Mouse (Mus musculus): ENCODE results near the gene Adora3. TPM values are rescaled to one million over a fixed set of nuclear protein-coding genes. Genes with fewer than 3 reads are reported as not detected.

Adora3 gene
- polyA plus RNA-seq, 1 experiment from 2014 or later = not detected

DNA sequence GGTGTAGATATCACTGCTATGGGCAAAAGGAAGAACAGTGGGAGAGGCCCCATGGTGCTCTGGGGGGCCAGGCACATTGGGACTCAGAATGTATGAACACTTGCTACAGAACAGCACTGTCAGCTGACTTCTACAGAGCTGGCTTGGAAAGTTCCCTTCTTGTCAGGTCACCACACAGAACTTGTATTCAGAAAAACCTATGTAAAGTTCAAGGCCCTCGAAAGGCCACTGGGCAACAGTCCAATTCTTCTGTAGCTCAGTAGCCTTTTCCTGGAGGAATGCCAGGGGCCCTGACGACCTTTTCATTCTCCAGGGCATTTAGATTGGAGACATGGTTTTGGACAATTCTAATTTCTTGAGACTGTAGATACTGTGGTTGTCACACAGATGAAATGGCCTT lies 2.5 kb upstream of the Adora3 start:
- Histone ChIP-seq H3K4me2 (no peak overlapping the region), H3K27ac (ENCODE audit: low read depth, low read length) (no peak overlapping the region), H3K4me3 (ENCODE audit: low read depth, low read length) (no peak overlapping the region), H3K9ac (ENCODE audit: low read length) (no peak overlapping the region), H3K9me3 (ENCODE audit: control insufficient read depth, low read length) (no peaks in the 10 kb centered on the region), H3K27me3 (ENCODE audit: control insufficient read depth, insufficient read depth, low read length) (no peaks in the 10 kb centered on the region), H3K36me3 (ENCODE audit: control insufficient read depth, insufficient read depth, low read length) (no peaks in the 10 kb centered on the region), H3K4me1 (ENCODE audit: control insufficient read depth, insufficient read depth, low read length) (no peaks in the 10 kb centered on the region)
- ATAC-seq (ENCODE audit: low FRiP score) (no peak), DNase-seq (ENCODE audit: low spot score, missing footprints) (no peak)
- 78% methylated on average over 2 of the region's 2 CpGs for WGBS

DNA sequence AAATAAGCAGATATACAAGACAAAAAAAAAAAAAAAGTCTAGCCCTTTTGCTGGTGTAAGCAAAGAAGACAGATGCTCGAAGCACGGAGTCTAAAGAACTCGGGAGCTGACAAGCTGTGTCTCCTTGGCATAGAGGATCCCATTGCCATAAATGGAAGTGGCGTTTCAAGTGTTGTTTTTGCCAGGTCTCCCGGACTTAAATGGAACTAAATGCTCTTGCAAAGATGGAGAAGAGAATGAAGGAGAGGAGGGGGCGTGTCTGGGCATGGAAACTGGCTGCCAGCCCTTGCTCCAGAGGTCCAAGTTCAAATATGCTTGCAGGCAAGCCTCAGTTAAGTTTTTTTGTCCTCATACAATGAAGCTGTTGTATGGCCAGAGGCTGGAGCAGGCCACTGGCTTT lies 1.4 kb downstream of the Adora3 start:
- H3K4me2 ChIP-seq = no peak overlapping the region
- H3K9me3 ChIP-seq (ENCODE audit: control insufficient read depth, low read length) = no peaks in the 10 kb centered on the region
- ATAC-seq (ENCODE audit: low FRiP score) (no peak), DNase-seq (ENCODE audit: low spot score, missing footprints) (no peak)
- H3K4me1 ChIP-seq (ENCODE audit: control insufficient read depth, insufficient read depth, low read length) = no peaks in the 10 kb centered on the region
- H3K9ac ChIP-seq (ENCODE audit: low read length) = no peak overlapping the region
- H3K36me3 ChIP-seq (ENCODE audit: control insufficient read depth, insufficient read depth, low read length) = no peaks in the 10 kb centered on the region
- no peak overlapping the region for H3K4me3 ChIP-seq (ENCODE audit: low read depth, low read length)
- 71% methylated on average over 6 of the region's 6 CpGs for WGBS
- no peaks in the 10 kb centered on the region for H3K27me3 ChIP-seq (ENCODE audit: control insufficient read depth, insufficient read depth, low read length)
- H3K27ac ChIP-seq (ENCODE audit: low read depth, low read length) = no peak overlapping the region

DNA sequence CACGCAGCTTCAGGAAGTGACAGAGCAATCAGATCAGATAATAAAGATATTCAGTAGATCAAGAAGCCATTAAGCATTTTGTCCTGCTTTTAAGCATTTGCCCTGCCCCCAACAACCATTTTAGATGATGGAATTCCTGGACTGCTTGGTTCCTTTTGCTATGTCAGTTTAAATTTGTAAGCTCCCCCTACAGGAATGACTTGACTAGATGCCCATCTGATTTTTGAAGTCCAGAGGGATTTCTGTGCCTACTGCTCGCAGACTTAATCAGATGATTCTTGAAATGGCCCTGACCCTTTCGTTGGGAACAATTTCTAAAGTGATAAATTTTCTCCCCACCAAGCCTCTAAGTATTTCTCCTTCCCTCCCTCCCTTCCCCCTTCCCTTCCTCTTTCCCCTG lies 1.9 kb downstream of the Adora3 start:
- H3K36me3 ChIP-seq (ENCODE audit: control insufficient read depth, insufficient read depth, low read length) = no peaks in the 10 kb centered on the region
- H3K27me3 ChIP-seq (ENCODE audit: control insufficient read depth, insufficient read depth, low read length) = no peaks in the 10 kb centered on the region
- H3K9me3 ChIP-seq (ENCODE audit: control insufficient read depth, low read length) = no peaks in the 10 kb centered on the region
- no peak overlapping the region for H3K9ac ChIP-seq (ENCODE audit: low read length)
- H3K4me2 ChIP-seq = no peak overlapping the region
- 73% methylated on average over 3 of the region's 3 CpGs for WGBS
- H3K27ac ChIP-seq (ENCODE audit: low read depth, low read length) = no peak overlapping the region
- H3K4me3 ChIP-seq (ENCODE audit: low read depth, low read length) = no peak overlapping the region
- ATAC-seq (ENCODE audit: low FRiP score) (no peak), DNase-seq (ENCODE audit: low spot score, missing footprints) (no peak)
- no peaks in the 10 kb centered on the region for H3K4me1 ChIP-seq (ENCODE audit: control insufficient read depth, insufficient read depth, low read length)

DNA sequence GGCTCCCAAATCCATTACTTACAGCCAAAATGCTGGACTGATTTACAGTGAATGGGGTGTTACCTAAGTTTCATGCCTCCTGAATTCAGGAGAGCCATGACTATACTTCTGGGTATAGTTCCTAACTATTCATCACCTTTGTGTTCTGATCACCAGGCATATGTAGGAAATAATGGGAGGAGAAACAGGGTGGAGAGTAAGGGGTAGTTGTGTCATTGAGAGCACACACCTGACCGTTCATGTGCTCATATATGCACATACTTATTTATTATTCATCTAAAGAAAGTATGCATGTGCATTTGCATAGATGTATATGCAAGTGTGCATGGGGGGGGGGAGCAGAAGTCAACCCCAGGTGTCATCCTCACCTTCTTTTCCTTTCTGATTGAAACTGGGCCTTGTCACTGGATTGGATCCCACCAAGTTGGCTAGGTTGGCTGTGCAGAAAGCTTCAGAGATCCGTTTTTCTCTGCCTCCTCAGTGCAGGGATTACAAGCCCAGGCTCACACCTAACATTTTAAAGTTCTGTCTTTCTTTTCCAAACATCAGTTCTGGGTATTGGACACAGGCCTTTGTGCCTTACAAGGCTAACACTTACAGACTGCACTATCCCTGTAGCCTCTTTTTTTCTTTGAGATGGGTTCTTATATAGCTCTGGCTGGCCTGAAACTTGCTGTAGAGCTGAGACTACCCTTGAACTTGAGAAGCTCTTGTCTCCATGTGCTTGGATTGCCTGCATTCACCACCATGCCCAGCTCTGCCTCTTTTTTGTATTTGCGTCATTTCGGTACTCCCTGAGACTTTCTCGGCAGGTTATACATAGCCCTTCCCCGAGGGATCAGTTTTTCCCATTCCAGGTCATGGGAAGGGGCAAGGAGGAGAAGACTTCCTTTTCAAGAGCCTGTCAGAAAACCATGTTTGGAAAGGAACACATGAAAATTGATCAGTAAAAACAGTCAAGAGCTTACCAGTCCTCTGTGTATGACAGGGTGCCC lies 3.1 kb downstream of the Adora3 start:
- Histone ChIP-seq H3K9ac (ENCODE audit: low read length) (no peak overlapping the region), H3K9me3 (ENCODE audit: control insufficient read depth, low read length) (no peaks in the 10 kb centered on the region), H3K36me3 (ENCODE audit: control insufficient read depth, insufficient read depth, low read length) (no peaks in the 10 kb centered on the region), H3K27me3 (ENCODE audit: control insufficient read depth, insufficient read depth, low read length) (no peaks in the 10 kb centered on the region), H3K4me2 (no peak overlapping the region), H3K4me1 (ENCODE audit: control insufficient read depth, insufficient read depth, low read length) (no peaks in the 10 kb centered on the region), H3K4me3 (ENCODE audit: low read depth, low read length) (no peak overlapping the region), H3K27ac (ENCODE audit: low read depth, low read length) (no peak overlapping the region)
- DNase-seq (ENCODE audit: low spot score, missing footprints) (peak; percentile 59), ATAC-seq (ENCODE audit: low FRiP score) (no peak)
- WGBS = 83% methylated on average over 6 of the region's 6 CpGs

GRCm38 (mm10) chr3:105876022-105876421 lies 5.4 kb downstream of the Adora3 start:
- Histone ChIP-seq H3K36me3 (ENCODE audit: control insufficient read depth, insufficient read depth, low read length) (no peaks in the 10 kb centered on the region), H3K27ac (ENCODE audit: low read depth, low read length) (no peak overlapping the region), H3K27me3 (ENCODE audit: control insufficient read depth, insufficient read depth, low read length) (no peaks in the 10 kb centered on the region), H3K4me3 (ENCODE audit: low read depth, low read length) (no peak overlapping the region), H3K9me3 (ENCODE audit: control insufficient read depth, low read length) (no peaks in the 10 kb centered on the region), H3K4me2 (no peak overlapping the region), H3K9ac (ENCODE audit: low read length) (no peak overlapping the region), H3K4me1 (ENCODE audit: control insufficient read depth, insufficient read depth, low read length) (no peaks in the 10 kb centered on the region)
- DNase-seq (ENCODE audit: low spot score, missing footprints) = peak; percentile 54
- ATAC-seq (ENCODE audit: low FRiP score) = 0 out of 2 replicates have a peak, but pooled peaks have one; percentile 22
- WGBS = 79% methylated on average over 5 of the region's 5 CpGs

DNA sequence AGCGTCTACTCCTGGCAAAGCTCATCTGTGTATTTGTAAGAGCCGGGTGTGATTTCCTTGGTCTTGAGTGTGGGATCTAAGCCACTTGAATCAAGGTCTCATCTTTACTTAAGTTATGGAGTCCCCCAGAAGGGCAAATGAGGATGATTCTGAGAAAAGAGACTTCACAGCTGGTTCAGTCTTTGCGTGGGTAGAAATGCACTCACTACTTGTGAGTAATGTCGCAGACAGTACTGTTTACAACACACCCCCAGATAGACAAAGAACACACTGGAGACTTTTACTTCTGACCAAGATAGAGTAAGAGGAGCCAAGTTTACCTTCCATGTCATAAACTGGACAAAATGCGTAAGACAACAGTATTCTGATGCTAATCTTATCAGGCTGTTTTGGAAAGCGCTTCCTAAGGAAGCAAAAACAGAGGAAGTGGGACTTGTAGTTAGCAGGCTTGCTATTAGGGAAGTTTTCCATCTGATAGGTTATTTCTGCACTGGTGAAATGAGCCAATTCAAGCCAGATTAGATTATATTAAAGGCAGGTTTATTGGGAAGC lies 6.7 kb downstream of the Adora3 start:
- peak; percentile 33 for DNase-seq (ENCODE audit: low spot score, missing footprints)
- Histone ChIP-seq H3K27ac (ENCODE audit: low read depth, low read length) (no peak overlapping the region), H3K36me3 (ENCODE audit: control insufficient read depth, insufficient read depth, low read length) (no peaks in the 10 kb centered on the region), H3K4me3 (ENCODE audit: low read depth, low read length) (no peak overlapping the region), H3K9me3 (ENCODE audit: control insufficient read depth, low read length) (no peaks in the 10 kb centered on the region), H3K27me3 (ENCODE audit: control insufficient read depth, insufficient read depth, low read length) (no peaks in the 10 kb centered on the region), H3K4me1 (ENCODE audit: control insufficient read depth, insufficient read depth, low read length) (no peaks in the 10 kb centered on the region), H3K4me2 (no peak overlapping the region), H3K9ac (ENCODE audit: low read length) (no peak overlapping the region)
- WGBS = 93% methylated on average over 6 of the region's 6 CpGs
- no peak for ATAC-seq (ENCODE audit: low FRiP score)

DNA sequence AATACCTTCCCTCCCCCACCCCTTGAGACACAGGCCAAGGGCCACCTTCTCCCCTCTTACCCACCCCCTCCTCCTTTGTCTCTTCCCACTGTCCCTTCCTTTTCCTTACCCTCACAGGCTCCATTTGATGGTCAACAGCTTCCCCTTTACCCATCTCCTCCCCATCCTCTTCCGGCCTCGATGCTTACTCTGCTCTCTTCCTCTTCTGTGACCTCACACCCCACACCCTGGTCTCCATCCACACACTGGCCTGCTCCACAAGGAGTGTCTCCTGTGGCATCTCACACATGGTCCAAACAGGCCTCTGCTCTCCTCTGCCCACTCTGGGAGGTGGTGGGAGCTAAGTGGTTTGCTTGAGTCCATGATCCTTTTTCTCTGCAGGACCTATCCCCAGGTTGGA lies 7.3 kb downstream of the Adora3 start:
- H3K4me2 ChIP-seq = no peak overlapping the region
- 96% methylated on average over 2 of the region's 2 CpGs for WGBS
- DNase-seq (ENCODE audit: low spot score, missing footprints) = peak; percentile 17
- H3K9ac ChIP-seq (ENCODE audit: low read length) = no peak overlapping the region
- H3K27ac ChIP-seq (ENCODE audit: low read depth, low read length) = no peak overlapping the region
- H3K4me1 ChIP-seq (ENCODE audit: control insufficient read depth, insufficient read depth, low read length) = no peaks in the 10 kb centered on the region
- H3K27me3 ChIP-seq (ENCODE audit: control insufficient read depth, insufficient read depth, low read length) = no peaks in the 10 kb centered on the region
- H3K4me3 ChIP-seq (ENCODE audit: low read depth, low read length) = no peak overlapping the region
- ATAC-seq (ENCODE audit: low FRiP score) = no peak
- H3K9me3 ChIP-seq (ENCODE audit: control insufficient read depth, low read length) = no peaks in the 10 kb centered on the region
- no peaks in the 10 kb centered on the region for H3K36me3 ChIP-seq (ENCODE audit: control insufficient read depth, insufficient read depth, low read length)

- Histone ChIP-seq H3K4me1 (ENCODE audit: control insufficient read depth, insufficient read depth, low read length) (no peaks in the 10 kb centered on the region), H3K27me3 (ENCODE audit: control insufficient read depth, insufficient read depth, low read length) (no peaks in the 10 kb centered on the region), H3K9me3 (ENCODE audit: control insufficient read depth, low read length) (no peaks in the 10 kb centered on the region), H3K4me3 (ENCODE audit: low read depth, low read length) (no peak overlapping the region), H3K36me3 (ENCODE audit: control insufficient read depth, insufficient read depth, low read length) (no peaks in the 10 kb centered on the region), H3K9ac (ENCODE audit: low read length) (no peak overlapping the region), H3K27ac (ENCODE audit: low read depth, low read length) (no peak overlapping the region), H3K4me2 (no peak overlapping the region)
- 82% methylated on average over 8 of the region's 8 CpGs for WGBS
- peak; percentile 2 for DNase-seq (ENCODE audit: low spot score, missing footprints)
- no peak for ATAC-seq (ENCODE audit: low FRiP score)
Observed at GRCm38 (mm10) chr3:105878751-105879150, 8.1 kb downstream of the Adora3 start.

DNA sequence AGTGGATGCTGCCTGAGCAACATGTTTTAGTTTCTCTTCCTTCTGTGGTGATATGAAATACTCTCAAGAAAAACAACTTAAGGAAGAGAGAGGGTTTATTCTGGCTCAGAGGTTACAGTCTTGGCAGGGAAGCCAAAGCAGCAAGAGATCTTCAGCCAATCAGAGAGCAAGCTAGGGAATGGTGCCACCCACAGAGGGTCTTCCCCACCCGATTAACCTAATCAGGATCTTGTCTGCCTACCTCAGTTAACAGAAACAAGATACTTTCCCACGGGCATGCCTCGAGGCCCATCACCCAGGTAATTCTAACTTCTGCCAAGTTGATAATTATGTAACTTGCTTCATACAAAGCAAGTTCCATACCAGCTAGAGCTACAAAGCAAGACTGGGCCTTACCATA lies 9.8 kb downstream of the Adora3 start:
- DNase-seq (ENCODE audit: low spot score, missing footprints) = no peak
- no peaks in the 10 kb centered on the region for H3K4me1 ChIP-seq (ENCODE audit: control insufficient read depth, insufficient read depth, low read length)
- no peak overlapping the region for H3K4me2 ChIP-seq
- H3K27me3 ChIP-seq (ENCODE audit: control insufficient read depth, insufficient read depth, low read length) = no peaks in the 10 kb centered on the region
- no peaks in the 10 kb centered on the region for H3K36me3 ChIP-seq (ENCODE audit: control insufficient read depth, insufficient read depth, low read length)
- 71% methylated on average over 3 of the region's 3 CpGs for WGBS
- H3K9me3 ChIP-seq (ENCODE audit: control insufficient read depth, low read length) = no peaks in the 10 kb centered on the region
- no peak overlapping the region for H3K9ac ChIP-seq (ENCODE audit: low read length)
- H3K4me3 ChIP-seq (ENCODE audit: low read depth, low read length) = no peak overlapping the region
- no peak for ATAC-seq (ENCODE audit: low FRiP score)
- H3K27ac ChIP-seq (ENCODE audit: low read depth, low read length) = no peak overlapping the region

Measured in midbrain, embryonic 11.5 days (tissue).